Mouse (Mus musculus): Measurements from ENCODE around the gene Igsf3. TPM values are rescaled to one million over a fixed set of nuclear protein-coding genes. Genes with fewer than 3 reads are reported as not detected.

Gene Igsf3
- polyA plus RNA-seq, 2 experiments = 20.4 to 38.4 TPM

DNA sequence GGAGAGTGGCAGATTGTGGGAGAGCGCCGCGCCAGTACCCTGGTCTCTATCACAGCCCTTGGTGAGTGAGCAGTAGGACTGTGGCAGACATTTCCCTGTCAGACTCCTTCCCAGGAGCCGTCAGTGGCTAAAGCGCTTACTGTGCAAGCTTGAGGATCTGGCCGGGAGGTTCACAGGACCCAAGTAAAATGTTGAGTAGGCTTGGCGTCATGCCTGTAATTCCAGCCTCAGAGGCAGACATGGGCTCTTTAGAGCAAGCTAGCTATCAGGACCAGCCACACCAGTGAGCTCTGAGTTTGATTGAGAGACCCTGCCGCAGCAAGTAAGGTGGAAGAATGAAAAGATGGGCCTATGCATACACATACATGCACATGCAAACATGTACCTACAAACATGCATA is 58.8 kb downstream of the Igsf3 start:
- Histone ChIP-seq H3K9me3 (ENCODE audit: control insufficient read depth, low read length) (no peaks in the 10 kb centered on the region), H3K9ac (ENCODE audit: low read depth, low read length, severe bottlenecking) (no peak overlapping the region), H3K4me3 (replicated peaks; ENCODE audit: low read length) (no peak overlapping the region), H3K4me2 (replicated peaks; ENCODE audit: low read depth, low read length, severe bottlenecking) (no peak overlapping the region), H3K4me1 (ENCODE audit: control insufficient read depth, insufficient read depth, low read length) (no peaks in the 10 kb centered on the region), H3K36me3 (ENCODE audit: control insufficient read depth, insufficient read depth, low read length) (peaks cover 70% of the 10 kb centered on the region), H3K27me3 (ENCODE audit: control insufficient read depth, insufficient read depth, low read length) (no peaks in the 10 kb centered on the region), H3K27ac (replicated peaks; ENCODE audit: low read depth, low read length) (no peak overlapping the region)
- ATAC-seq (ENCODE audit: low FRiP score, low read depth) (no peak), DNase-seq (ENCODE audit: low spot score) (no peak)
- WGBS = 88% methylated on average over 8 of the region's 8 CpGs
- TF ChIP-seq POLR2A (IDR thresholded peaks at IDR 0.05; ENCODE audit: borderline replicate concordance, extremely low read depth, insufficient read depth, insufficient read length) = no peak

DNA sequence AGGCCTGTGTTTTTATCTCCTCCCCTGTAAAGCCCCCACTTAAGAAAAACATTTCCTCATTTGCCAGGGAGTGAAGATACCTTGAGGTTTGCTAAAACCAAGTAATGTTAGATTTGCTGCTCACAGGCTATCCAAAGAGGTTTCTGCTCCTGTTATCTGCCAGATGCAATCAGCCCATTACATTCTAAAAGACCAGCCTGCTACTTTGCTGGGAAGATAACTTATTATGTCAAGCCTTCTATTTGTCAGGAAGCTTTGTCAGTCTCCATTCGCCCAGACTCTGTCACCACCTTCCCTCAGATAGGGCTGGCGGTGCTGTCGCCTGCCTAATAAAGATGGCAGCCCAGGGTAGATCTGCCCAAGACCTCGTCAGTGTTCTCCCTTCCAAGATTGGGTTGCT is 59.6 kb downstream of the Igsf3 start:
- DNase-seq (ENCODE audit: low spot score) (no peak), ATAC-seq (ENCODE audit: low FRiP score, low read depth) (no peak)
- H3K4me3 ChIP-seq (replicated peaks; ENCODE audit: low read length) = no peak overlapping the region
- no peaks in the 10 kb centered on the region for H3K27me3 ChIP-seq (ENCODE audit: control insufficient read depth, insufficient read depth, low read length)
- no peaks in the 10 kb centered on the region for H3K4me1 ChIP-seq (ENCODE audit: control insufficient read depth, insufficient read depth, low read length)
- no peak overlapping the region for H3K9ac ChIP-seq (ENCODE audit: low read depth, low read length, severe bottlenecking)
- WGBS = 73% methylated on average over 4 of the region's 4 CpGs
- no peak for TF ChIP-seq POLR2A (IDR thresholded peaks at IDR 0.05; ENCODE audit: borderline replicate concordance, extremely low read depth, insufficient read depth, insufficient read length)
- H3K36me3 ChIP-seq (ENCODE audit: control insufficient read depth, insufficient read depth, low read length) = peaks cover 70% of the 10 kb centered on the region
- no peaks in the 10 kb centered on the region for H3K9me3 ChIP-seq (ENCODE audit: control insufficient read depth, low read length)
- H3K4me2 ChIP-seq (replicated peaks; ENCODE audit: low read depth, low read length, severe bottlenecking) = no peak overlapping the region
- H3K27ac ChIP-seq (replicated peaks; ENCODE audit: low read depth, low read length) = no peak overlapping the region

DNA sequence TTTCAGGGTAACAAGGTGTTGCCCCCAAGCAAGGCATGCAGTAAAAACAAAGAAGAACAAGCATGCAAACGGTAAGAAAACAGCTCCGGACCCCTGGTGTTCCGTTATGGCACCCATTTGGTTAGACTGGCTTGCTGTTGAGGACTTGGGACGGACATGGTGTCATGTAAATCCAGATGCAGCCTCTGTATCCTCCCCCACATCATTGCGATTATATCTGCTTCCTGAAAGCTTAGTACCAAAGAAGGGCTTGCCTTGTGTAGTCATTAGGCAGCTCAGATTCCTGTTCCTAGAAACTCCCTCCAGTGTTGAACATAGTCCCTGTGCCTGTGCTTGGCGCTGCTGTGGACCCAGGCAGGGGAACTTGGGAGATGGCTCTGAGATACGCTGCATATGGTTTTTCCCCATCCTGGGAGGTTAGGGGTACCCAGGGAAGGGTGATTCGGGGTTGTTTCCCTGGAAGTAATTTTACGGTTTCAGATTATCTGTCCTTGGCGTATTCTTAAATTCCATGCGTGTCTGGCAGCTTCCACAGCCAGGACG is 60.2 kb downstream of the Igsf3 start:
- 55% methylated on average over 12 of the region's 12 CpGs for WGBS
- Histone ChIP-seq H3K9ac (ENCODE audit: low read depth, low read length, severe bottlenecking) (no peak overlapping the region), H3K4me1 (ENCODE audit: control insufficient read depth, insufficient read depth, low read length) (no peaks in the 10 kb centered on the region), H3K4me2 (replicated peaks; ENCODE audit: low read depth, low read length, severe bottlenecking) (no peak overlapping the region), H3K36me3 (ENCODE audit: control insufficient read depth, insufficient read depth, low read length) (peaks cover 69% of the 10 kb centered on the region), H3K27me3 (ENCODE audit: control insufficient read depth, insufficient read depth, low read length) (no peaks in the 10 kb centered on the region), H3K9me3 (ENCODE audit: control insufficient read depth, low read length) (no peaks in the 10 kb centered on the region), H3K4me3 (replicated peaks; ENCODE audit: low read length) (no peak overlapping the region), H3K27ac (replicated peaks; ENCODE audit: low read depth, low read length) (no peak overlapping the region)
- TF ChIP-seq POLR2A (IDR thresholded peaks at IDR 0.05; ENCODE audit: borderline replicate concordance, extremely low read depth, insufficient read depth, insufficient read length) = no peak
- no peak for DNase-seq (ENCODE audit: low spot score)
- peak; percentile 45; the same call in 1 of the 2 replicates for ATAC-seq (ENCODE audit: low FRiP score, low read depth)

DNA sequence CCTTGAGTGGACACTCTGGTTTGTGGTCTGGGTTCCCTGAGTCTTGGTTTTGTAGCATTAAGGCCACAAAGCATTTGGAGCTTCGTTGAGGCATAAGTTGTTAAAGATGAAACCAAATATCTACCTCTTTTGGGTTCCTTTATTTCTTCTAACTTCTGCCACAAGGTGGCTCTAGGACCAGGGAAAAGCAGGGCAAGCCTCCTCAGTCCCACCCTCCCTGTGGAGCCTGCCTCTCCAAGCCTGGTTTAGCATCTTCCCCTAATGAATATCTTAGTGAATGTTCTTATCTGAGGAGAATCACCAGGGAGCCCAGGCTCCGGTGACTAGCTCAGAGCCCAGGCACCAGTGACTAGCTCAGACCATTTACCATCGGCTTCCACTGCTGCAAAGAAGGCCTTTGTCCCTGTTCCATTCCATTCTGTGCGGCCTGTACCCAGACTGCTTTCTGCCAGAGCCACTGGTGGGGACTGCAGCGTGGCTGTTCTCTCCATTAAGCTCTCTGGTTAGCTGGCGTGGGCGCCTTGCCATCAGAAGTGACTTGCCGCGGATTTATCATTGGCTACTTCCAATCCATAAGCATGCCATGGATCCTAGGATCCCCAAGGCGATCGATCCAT is 66.5 kb downstream of the Igsf3 start:
- Histone ChIP-seq H3K9me3 (ENCODE audit: control insufficient read depth, low read length) (no peaks in the 10 kb centered on the region), H3K9ac (ENCODE audit: low read depth, low read length, severe bottlenecking) (no peak overlapping the region), H3K36me3 (ENCODE audit: control insufficient read depth, insufficient read depth, low read length) (peaks cover 56% of the 10 kb centered on the region), H3K27ac (replicated peaks; ENCODE audit: low read depth, low read length) (no peak overlapping the region), H3K4me1 (ENCODE audit: control insufficient read depth, insufficient read depth, low read length) (no peaks in the 10 kb centered on the region), H3K4me3 (replicated peaks; ENCODE audit: low read length) (no peak overlapping the region), H3K27me3 (ENCODE audit: control insufficient read depth, insufficient read depth, low read length) (no peaks in the 10 kb centered on the region), H3K4me2 (replicated peaks; ENCODE audit: low read depth, low read length, severe bottlenecking) (no peak overlapping the region)
- TF ChIP-seq POLR2A (IDR thresholded peaks at IDR 0.05; ENCODE audit: borderline replicate concordance, extremely low read depth, insufficient read depth, insufficient read length) = no peak
- no peak for ATAC-seq (ENCODE audit: low FRiP score, low read depth)
- 82% methylated on average over 11 of the region's 11 CpGs for WGBS
- DNase-seq (ENCODE audit: low spot score) = no peak

DNA sequence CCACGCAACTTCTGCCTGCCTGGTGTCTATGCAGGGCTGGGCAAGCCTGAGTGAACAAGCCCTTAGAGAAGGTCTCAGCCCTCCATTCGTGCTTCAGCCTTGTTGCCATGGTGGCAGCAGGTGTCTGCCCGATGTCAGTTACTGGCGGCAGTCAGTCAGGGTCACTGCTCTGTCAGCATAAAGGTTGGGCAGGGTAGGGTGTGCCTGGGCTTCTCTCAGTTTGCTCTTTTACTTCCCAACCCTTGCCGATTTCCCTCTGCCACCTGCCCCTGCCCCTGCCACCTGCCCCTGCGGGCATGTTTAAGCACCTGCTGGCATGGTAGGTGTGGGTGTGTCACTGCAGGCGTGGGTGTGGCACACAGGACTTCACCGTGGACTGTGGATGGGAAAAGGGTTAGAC is 67.6 kb downstream of the Igsf3 start:
- H3K4me1 ChIP-seq (ENCODE audit: control insufficient read depth, insufficient read depth, low read length) = no peaks in the 10 kb centered on the region
- no peaks in the 10 kb centered on the region for H3K27me3 ChIP-seq (ENCODE audit: control insufficient read depth, insufficient read depth, low read length)
- no peak for ATAC-seq (ENCODE audit: low FRiP score, low read depth)
- no peak overlapping the region for H3K9ac ChIP-seq (ENCODE audit: low read depth, low read length, severe bottlenecking)
- 84% methylated on average over 8 of the region's 8 CpGs for WGBS
- peaks cover 52% of the 10 kb centered on the region for H3K36me3 ChIP-seq (ENCODE audit: control insufficient read depth, insufficient read depth, low read length)
- TF ChIP-seq POLR2A (IDR thresholded peaks at IDR 0.05; ENCODE audit: borderline replicate concordance, extremely low read depth, insufficient read depth, insufficient read length) = no peak
- no peaks in the 10 kb centered on the region for H3K9me3 ChIP-seq (ENCODE audit: control insufficient read depth, low read length)
- no peak overlapping the region for H3K4me3 ChIP-seq (replicated peaks; ENCODE audit: low read length)
- no peak overlapping the region for H3K4me2 ChIP-seq (replicated peaks; ENCODE audit: low read depth, low read length, severe bottlenecking)
- H3K27ac ChIP-seq (replicated peaks; ENCODE audit: low read depth, low read length) = no peak overlapping the region
- DNase-seq (ENCODE audit: low spot score) = no peak
